Mouse (Mus musculus): Measurements from ENCODE around the gene Cox8a. TPM values are rescaled to one million over a fixed set of nuclear protein-coding genes. Genes with fewer than 3 reads are reported as not detected.

Cox8a gene
- total and polyA plus RNA-seq, 3 experiments: 384 to 775 (median 424) TPM

- no peaks in the 10 kb centered on the region for H3K27me3 ChIP-seq (ENCODE audit: control insufficient read depth, insufficient read depth, low read length)
- no peaks in the 10 kb centered on the region for H3K36me3 ChIP-seq (ENCODE audit: control insufficient read depth, insufficient read depth, low read length)
- no peak overlapping the region for H3K4me3 ChIP-seq
- 87% methylated on average over 1 of the region's 1 CpGs for WGBS
- intact Hi-C loops (cut with DNase I): no loop called here
- H3K9ac ChIP-seq (ENCODE audit: low read depth, low read length): no peak overlapping the region
- no peak for DNase-seq
- no peak overlapping the region for H3K27ac ChIP-seq
- TF ChIP-seq EP300 (IDR thresholded peaks at IDR 0.05; ENCODE audit: insufficient read depth, low read depth, low read length) (no peak), CTCF (IDR thresholded peaks at IDR 0.05) (no peak), POLR2A (IDR thresholded peaks at IDR 0.05; ENCODE audit: insufficient read depth, low read depth, low read length) (no peak)
- peaks cover 2% of the 10 kb centered on the region for H3K4me1 ChIP-seq (ENCODE audit: control insufficient read depth, insufficient read depth, low read length)
- no peaks in the 10 kb centered on the region for H3K79me2 ChIP-seq (replicated peaks; ENCODE audit: control insufficient read depth, insufficient read depth, low read length)
These were observed 45.2 kb upstream of the Cox8a start for GRCm38 (mm10) chr19:7262592-7262991.

- Histone ChIP-seq H3K27ac (no peak overlapping the region), H3K27me3 (ENCODE audit: control insufficient read depth, insufficient read depth, low read length) (no peaks in the 10 kb centered on the region), H3K79me2 (replicated peaks; ENCODE audit: control insufficient read depth, insufficient read depth, low read length) (no peaks in the 10 kb centered on the region), H3K4me1 (ENCODE audit: control insufficient read depth, insufficient read depth, low read length) (no peaks in the 10 kb centered on the region; the same call in 1 of the 2 replicates), H3K9ac (ENCODE audit: low read depth, low read length) (no peak overlapping the region), H3K4me3 (no peak overlapping the region), H3K36me3 (ENCODE audit: control insufficient read depth, insufficient read depth, low read length) (no peaks in the 10 kb centered on the region)
- intact Hi-C loops (cut with DNase I): no loop called here
- DNase-seq: no peak
- TF ChIP-seq EP300 (IDR thresholded peaks at IDR 0.05; ENCODE audit: insufficient read depth, low read depth, low read length): no peak
- no peak for TF ChIP-seq POLR2A (IDR thresholded peaks at IDR 0.05; ENCODE audit: insufficient read depth, low read depth, low read length)
- TF ChIP-seq CTCF (IDR thresholded peaks at IDR 0.05): no peak
- 92% methylated on average over 3 of the region's 3 CpGs for WGBS
These were observed 44.5 kb upstream of the Cox8a start for GRCm38 (mm10) chr19:7261964-7262363.

GRCm38 (mm10) chr19:7261476-7261875 lies 44.1 kb upstream of the Cox8a start:
- WGBS: 90% methylated on average over 1 of the region's 1 CpGs
- Histone ChIP-seq H3K4me1 (ENCODE audit: control insufficient read depth, insufficient read depth, low read length) (no peaks in the 10 kb centered on the region; the same call in 1 of the 2 replicates), H3K27ac (no peak overlapping the region), H3K9ac (ENCODE audit: low read depth, low read length) (no peak overlapping the region), H3K36me3 (ENCODE audit: control insufficient read depth, insufficient read depth, low read length) (no peaks in the 10 kb centered on the region), H3K79me2 (replicated peaks; ENCODE audit: control insufficient read depth, insufficient read depth, low read length) (no peaks in the 10 kb centered on the region), H3K27me3 (ENCODE audit: control insufficient read depth, insufficient read depth, low read length) (no peaks in the 10 kb centered on the region), H3K4me3 (no peak overlapping the region)
- no peak for DNase-seq
- intact Hi-C loops (cut with DNase I): no loop called here
- no peak for TF ChIP-seq POLR2A (IDR thresholded peaks at IDR 0.05; ENCODE audit: insufficient read depth, low read depth, low read length)
- TF ChIP-seq EP300 (IDR thresholded peaks at IDR 0.05; ENCODE audit: insufficient read depth, low read depth, low read length): no peak
- no peak for TF ChIP-seq CTCF (IDR thresholded peaks at IDR 0.05)

- TF ChIP-seq CTCF (IDR thresholded peaks at IDR 0.05): no peak
- no peak for TF ChIP-seq POLR2A (IDR thresholded peaks at IDR 0.05; ENCODE audit: insufficient read depth, low read depth, low read length)
- no peak for TF ChIP-seq EP300 (IDR thresholded peaks at IDR 0.05; ENCODE audit: insufficient read depth, low read depth, low read length)
- intact Hi-C loops (cut with DNase I): no loop called here
- Histone ChIP-seq H3K4me3 (no peak overlapping the region), H3K27me3 (ENCODE audit: control insufficient read depth, insufficient read depth, low read length) (no peaks in the 10 kb centered on the region), H3K27ac (no peak overlapping the region), H3K4me1 (ENCODE audit: control insufficient read depth, insufficient read depth, low read length) (no peaks in the 10 kb centered on the region), H3K9ac (ENCODE audit: low read depth, low read length) (no peak overlapping the region), H3K79me2 (replicated peaks; ENCODE audit: control insufficient read depth, insufficient read depth, low read length) (no peaks in the 10 kb centered on the region), H3K36me3 (ENCODE audit: control insufficient read depth, insufficient read depth, low read length) (no peaks in the 10 kb centered on the region)
- no peak for DNase-seq
- 63% methylated on average over 5 of the region's 5 CpGs for WGBS
These were observed 40.5 kb upstream of the Cox8a start for GRCm38 (mm10) chr19:7257881-7258280.

- Histone ChIP-seq H3K27me3 (ENCODE audit: control insufficient read depth, insufficient read depth, low read length) (no peaks in the 10 kb centered on the region), H3K4me1 (ENCODE audit: control insufficient read depth, insufficient read depth, low read length) (no peaks in the 10 kb centered on the region), H3K79me2 (replicated peaks; ENCODE audit: control insufficient read depth, insufficient read depth, low read length) (no peaks in the 10 kb centered on the region), H3K27ac (no peak overlapping the region), H3K4me3 (no peak overlapping the region), H3K9ac (ENCODE audit: low read depth, low read length) (no peak overlapping the region), H3K36me3 (ENCODE audit: control insufficient read depth, insufficient read depth, low read length) (no peaks in the 10 kb centered on the region)
- WGBS: 66% methylated on average over 3 of the region's 3 CpGs
- intact Hi-C loops (cut with DNase I): no loop called here
- no peak for TF ChIP-seq CTCF (IDR thresholded peaks at IDR 0.05)
- no peak for TF ChIP-seq EP300 (IDR thresholded peaks at IDR 0.05; ENCODE audit: insufficient read depth, low read depth, low read length)
- no peak for TF ChIP-seq POLR2A (IDR thresholded peaks at IDR 0.05; ENCODE audit: insufficient read depth, low read depth, low read length)
- no peak for DNase-seq
These were observed 28.6 kb upstream of the Cox8a start for GRCm38 (mm10) chr19:7246021-7246420.

GRCm38 (mm10) chr19:7240782-7241690 lies 23.6 kb upstream of the Cox8a start, which contains the start of gene Naa40:
Naa40 (minus strand) TSS chr19:7241183.
- TF ChIP-seq EP300 (IDR thresholded peaks at IDR 0.05; ENCODE audit: insufficient read depth, low read depth, low read length) (0 out of 2 replicates have a peak, but pooled peaks have one; percentile 26), CTCF (IDR thresholded peaks at IDR 0.05) (no peak)
- peaks cover 7% of the 10 kb centered on the region for H3K4me1 ChIP-seq (ENCODE audit: control insufficient read depth, insufficient read depth, low read length)
- H3K27me3 ChIP-seq (ENCODE audit: control insufficient read depth, insufficient read depth, low read length): no peaks in the 10 kb centered on the region
- no peaks in the 10 kb centered on the region for H3K36me3 ChIP-seq (ENCODE audit: control insufficient read depth, insufficient read depth, low read length)
- peak within 1 kb of the TSS; percentile 60 for H3K4me3 ChIP-seq
- peak; percentile 94 to 95 for DNase-seq
- H3K27ac ChIP-seq: peak within 1 kb of the TSS; percentile 85
- H3K9ac ChIP-seq (ENCODE audit: low read depth, low read length): peak within 1 kb of the TSS; percentile 89
- under 1% methylated on average over 80 of the region's 80 CpGs for WGBS
- intact Hi-C loops (cut with DNase I): loop anchor here (2.0 kb wide), 2 partner anchors 24 kb away; partner anchors contain the start of gene Cox8a
- H3K79me2 ChIP-seq (replicated peaks; ENCODE audit: control insufficient read depth, insufficient read depth, low read length): peaks cover 2% of the 10 kb centered on the region

Data from heart, adult 2 months (tissue).